Mouse (Mus musculus): ENCODE results near the gene Atp9a.

- TF ChIP-seq POLR2A (IDR thresholded peaks at IDR 0.05; ENCODE audit: low read depth, low read length) = no peak
- TF ChIP-seq CTCF (IDR thresholded peaks at IDR 0.05; ENCODE audit: extremely low read depth, insufficient read depth, insufficient read length, insufficient replicate concordance) = no peak
These were observed 87.7 kb downstream of the Atp9a start for GRCm38 (mm10) chr2:168654482-168654881.
